In genomic region chr5:104407541-104408231, GRCm38 (mm10) we compare ENCODE assay signal across 11 mouse cellular contexts. TPM values are rescaled to one million over a fixed set of nuclear protein-coding genes. Genes with fewer than 3 reads are reported as not detected.
DNase-seq lines count a peak whose midpoint lies in the region; ATAC-seq and TF ChIP-seq lines count a peak whose summit lies in the region.
"Had no signal": no experiment of that assay in that cellular context is flagged by ENCODE, and none has a peak within 500 bp of the region (broad histone marks: within the 10 kb centered on the region; RNA-seq: fewer than 3 reads in every experiment).

No protein-coding gene starts in this region.

- 62% methylated on average over 2 of the region's 2 CpGs for WGBS in neural tube, embryonic 15.5 days
- WGBS in heart, embryonic 10.5 days = 57% methylated on average over 2 of the region's 2 CpGs

- H3K27ac ChIP-seq in bone marrow macrophage, adult 2 months (ENCODE audit: insufficient read depth, low read depth, low read length) = peak overlapping the region; percentile 69
- peak overlapping the region; percentile 99 for H3K27ac ChIP-seq in embryonic fibroblast, embryonic 13.5 days (ENCODE audit: insufficient read depth, low read length)
- peak overlapping the region; percentile 19; the same call in 1 of the 2 replicates for H3K27ac ChIP-seq in neural tube, embryonic 15.5 days (replicated peaks)
- H3K27ac ChIP-seq in heart, embryonic 10.5 days = no peak overlapping the region
- H3K27ac ChIP-seq: intestine, embryonic 15.5 days had no signal

- no peak overlapping the region for H3K4me2 ChIP-seq in neural tube, embryonic 15.5 days
- H3K4me2 ChIP-seq: intestine, embryonic 15.5 days had no signal

- TF ChIP-seq CTCF in bone marrow macrophage, adult 2 months (IDR thresholded peaks at IDR 0.05; ENCODE audit: low read depth, low read length) = no peak
- no peak for TF ChIP-seq CTCF in embryonic fibroblast, embryonic 13.5 days (IDR thresholded peaks at IDR 0.05; ENCODE audit: borderline replicate concordance, insufficient read depth, low read length)

- ATAC-seq in neural tube, embryonic 15.5 days (ENCODE audit: low FRiP score) = no peak
- ATAC-seq: intestine, embryonic 15.5 days; midbrain, embryonic 16.5 days had no signal

- peaks cover 17% of the 10 kb centered on the region for H3K4me1 ChIP-seq in bone marrow macrophage, adult 2 months (ENCODE audit: control insufficient read depth, insufficient read depth, low read length)
- H3K4me1 ChIP-seq in embryonic fibroblast, embryonic 13.5 days (ENCODE audit: control insufficient read depth, insufficient read depth, low read length) = peaks cover 5% of the 10 kb centered on the region
- peaks cover 8% of the 10 kb centered on the region for H3K4me1 ChIP-seq in neural tube, embryonic 15.5 days
- 0 out of 2 replicates have a peak, but pooled peaks cover 3% of the 10 kb centered on the region for H3K4me1 ChIP-seq in heart, embryonic 10.5 days
- H3K4me1 ChIP-seq: intestine, embryonic 15.5 days had no signal

- no peak overlapping the region for H3K9ac ChIP-seq in neural tube, embryonic 15.5 days (replicated peaks)
- H3K9ac ChIP-seq: intestine, embryonic 15.5 days had no signal

- H3K4me3 ChIP-seq in bone marrow macrophage, adult 2 months (ENCODE audit: insufficient read depth, low read length) = no peak overlapping the region
- no peak overlapping the region for H3K4me3 ChIP-seq in embryonic fibroblast, embryonic 13.5 days (ENCODE audit: insufficient read depth, low read length)
- no peak overlapping the region for H3K4me3 ChIP-seq in neural tube, embryonic 15.5 days (replicated peaks)
- no peak overlapping the region for H3K4me3 ChIP-seq in heart, embryonic 10.5 days
- H3K4me3 ChIP-seq: intestine, embryonic 15.5 days had no signal

- TF ChIP-seq POLR2A in bone marrow macrophage, adult 2 months (IDR thresholded peaks at IDR 0.05; ENCODE audit: borderline replicate concordance, low read depth, low read length) = no peak
- TF ChIP-seq POLR2A in embryonic fibroblast, embryonic 13.5 days (IDR thresholded peaks at IDR 0.05; ENCODE audit: low read depth, low read length) = no peak

- H3K27me3 ChIP-seq in neural tube, embryonic 15.5 days (replicated peaks) = no peaks in the 10 kb centered on the region
- no peaks in the 10 kb centered on the region for H3K27me3 ChIP-seq in heart, embryonic 10.5 days (ENCODE audit: insufficient read depth, poor library complexity, severe bottlenecking)
- H3K27me3 ChIP-seq: intestine, embryonic 15.5 days had no signal

- H3K9me3 ChIP-seq in neural tube, embryonic 15.5 days (replicated peaks) = no peaks in the 10 kb centered on the region
- no peaks in the 10 kb centered on the region for H3K9me3 ChIP-seq in heart, embryonic 10.5 days
- H3K9me3 ChIP-seq: intestine, embryonic 15.5 days had no signal

- no peaks in the 10 kb centered on the region for H3K36me3 ChIP-seq in neural tube, embryonic 15.5 days
- no peaks in the 10 kb centered on the region for H3K36me3 ChIP-seq in heart, embryonic 10.5 days
- H3K36me3 ChIP-seq: intestine, embryonic 15.5 days had no signal

- peak; percentile 14 for DNase-seq in kidney, postnatal 14 days
- no peak for DNase-seq in kidney, adult 8-10 months
- DNase-seq in cerebellum, adult 11-12 months = no peak
- no peak for DNase-seq in heart, embryonic 10.5 days (ENCODE audit: low spot score)
- DNase-seq: cerebellum, adult 9-11 months; liver had no signal

RNA-seq across cellular contexts. Expression of gene Spp1, which starts 27.2 kb away (rescaled TPM):
- 514 and 522 TPM in 2 replicates for polyA plus RNA-seq in bone marrow macrophage, adult 2 months (2012; ENCODE audit: insufficient read depth, insufficient read length, missing spikeins)
- polyA plus RNA-seq in embryonic fibroblast, embryonic 13.5 days (2011; ENCODE audit: insufficient read length, low read depth, missing spikeins) = 2,527 and 5,389 TPM in 2 replicates
- polyA plus RNA-seq in neural tube, embryonic 15.5 days (2015; fragmentation: Nextera tagmentation; extraction: Ambion mirVana) = 20.5 and 23.8 TPM in 2 replicates
- polyA plus RNA-seq in heart, embryonic 10.5 days (2016; fragmentation: Nextera tagmentation; extraction: Ambion mirVana) = 2.1 and 2.2 TPM in 2 replicates

RNA-seq across cellular contexts. Expression of gene Pkd2, which starts 51.6 kb away (rescaled TPM):
- polyA plus RNA-seq in bone marrow macrophage, adult 2 months (2012; ENCODE audit: insufficient read depth, insufficient read length, missing spikeins) = 17.8 and 20.7 TPM in 2 replicates
- 108 and 119 TPM in 2 replicates for polyA plus RNA-seq in embryonic fibroblast, embryonic 13.5 days (2011; ENCODE audit: insufficient read length, low read depth, missing spikeins)
- polyA plus RNA-seq in neural tube, embryonic 15.5 days (2015; fragmentation: Nextera tagmentation; extraction: Ambion mirVana) = 8.7 and 8.8 TPM in 2 replicates
- 6.7 and 10.6 TPM in 2 replicates for polyA plus RNA-seq in heart, embryonic 10.5 days (2016; fragmentation: Nextera tagmentation; extraction: Ambion mirVana)

Comparison
In these comparisons a context has a peak if more than half of its experiments do, and no peak if none do; other contexts are left out.
1. RNA of gene Spp1, which starts 27.2 kb away (polyA plus RNA-seq): 2,527 to 5,389 TPM in embryonic fibroblast, embryonic 13.5 days and 514 to 522 TPM in bone marrow macrophage, adult 2 months; 20.5 to 23.8 TPM in neural tube, embryonic 15.5 days and 2.1 to 2.2 TPM in heart, embryonic 10.5 days; every median in the first group is over 10 times any median in the second.